Mouse (Mus musculus): ENCODE data around the gene Gm5431. TPM values are rescaled to one million over a fixed set of nuclear protein-coding genes. Genes with fewer than 3 reads are reported as not detected.

Gene Gm5431
- polyA plus RNA-seq, 1 experiment: not detected

GRCm38 (mm10) chr11:48844309-48844708, 57.7 kb downstream of the Gm5431 start:
- Histone ChIP-seq H3K27me3 (ENCODE audit: control insufficient read depth) (peaks cover 11% of the 10 kb centered on the region), H3K36me3 (ENCODE audit: control insufficient read depth) (no peaks in the 10 kb centered on the region), H3K9me3 (ENCODE audit: control insufficient read depth, low read length) (no peaks in the 10 kb centered on the region), H3K4me1 (ENCODE audit: control insufficient read depth) (no peaks in the 10 kb centered on the region), H3K4me3 (replicated peaks) (no peak overlapping the region)
- TF ChIP-seq GATA1 (IDR thresholded peaks at IDR 0.05; ENCODE audit: low read length) (no peak), TAL1 (IDR thresholded peaks at IDR 0.05; ENCODE audit: low read length) (no peak)

- Histone ChIP-seq H3K4me3 (replicated peaks) (no peak overlapping the region), H3K27me3 (ENCODE audit: control insufficient read depth) (peaks cover 10% of the 10 kb centered on the region), H3K9me3 (ENCODE audit: control insufficient read depth, low read length) (no peaks in the 10 kb centered on the region), H3K36me3 (ENCODE audit: control insufficient read depth) (no peaks in the 10 kb centered on the region), H3K4me1 (ENCODE audit: control insufficient read depth) (peaks cover 6% of the 10 kb centered on the region)
- no peak for TF ChIP-seq GATA1 (IDR thresholded peaks at IDR 0.05; ENCODE audit: low read length)
- TF ChIP-seq TAL1 (IDR thresholded peaks at IDR 0.05; ENCODE audit: low read length): no peak
Measured at GRCm38 (mm10) chr11:48843202-48843601, 58.8 kb downstream of the Gm5431 start.

- TF ChIP-seq GATA1 (IDR thresholded peaks at IDR 0.05; ENCODE audit: low read length) (no peak), TAL1 (IDR thresholded peaks at IDR 0.05; ENCODE audit: low read length) (no peak)
- Histone ChIP-seq H3K4me1 (ENCODE audit: control insufficient read depth) (peaks cover 14% of the 10 kb centered on the region), H3K9me3 (ENCODE audit: control insufficient read depth, low read length) (no peaks in the 10 kb centered on the region), H3K27me3 (ENCODE audit: control insufficient read depth) (peaks cover 18% of the 10 kb centered on the region), H3K36me3 (ENCODE audit: control insufficient read depth) (no peaks in the 10 kb centered on the region), H3K4me3 (replicated peaks) (no peak overlapping the region)
Measured at GRCm38 (mm10) chr11:48842378-48842792, 59.6 kb downstream of the Gm5431 start.

GRCm38 (mm10) chr11:48841213-48841612, 60.8 kb downstream of the Gm5431 start:
- Histone ChIP-seq H3K36me3 (ENCODE audit: control insufficient read depth) (no peaks in the 10 kb centered on the region), H3K9me3 (ENCODE audit: control insufficient read depth, low read length) (no peaks in the 10 kb centered on the region), H3K27me3 (ENCODE audit: control insufficient read depth) (peaks cover 30% of the 10 kb centered on the region), H3K4me1 (ENCODE audit: control insufficient read depth) (peaks cover 21% of the 10 kb centered on the region), H3K4me3 (replicated peaks) (no peak overlapping the region)
- TF ChIP-seq TAL1 (IDR thresholded peaks at IDR 0.05; ENCODE audit: low read length) (no peak), GATA1 (IDR thresholded peaks at IDR 0.05; ENCODE audit: low read length) (no peak)

- no peaks in the 10 kb centered on the region for H3K9me3 ChIP-seq (ENCODE audit: control insufficient read depth, low read length)
- H3K36me3 ChIP-seq (ENCODE audit: control insufficient read depth): no peaks in the 10 kb centered on the region
- no peak overlapping the region for H3K4me3 ChIP-seq (replicated peaks)
- TF ChIP-seq GATA1 (IDR thresholded peaks at IDR 0.05; ENCODE audit: low read length) (no peak), TAL1 (IDR thresholded peaks at IDR 0.05; ENCODE audit: low read length) (no peak)
- H3K27me3 ChIP-seq (ENCODE audit: control insufficient read depth): peaks cover 33% of the 10 kb centered on the region
- H3K4me1 ChIP-seq (ENCODE audit: control insufficient read depth): peaks cover 21% of the 10 kb centered on the region
Measured at GRCm38 (mm10) chr11:48840805-48841204, 61.2 kb downstream of the Gm5431 start.

GRCm38 (mm10) chr11:48838879-48839680, 62.9 kb downstream of the Gm5431 start:
- peaks cover 37% of the 10 kb centered on the region for H3K27me3 ChIP-seq (ENCODE audit: control insufficient read depth)
- H3K9me3 ChIP-seq (ENCODE audit: control insufficient read depth, low read length): no peaks in the 10 kb centered on the region
- TF ChIP-seq GATA1 (IDR thresholded peaks at IDR 0.05; ENCODE audit: low read length) (no peak), TAL1 (IDR thresholded peaks at IDR 0.05; ENCODE audit: low read length) (no peak)
- no peak overlapping the region for H3K4me3 ChIP-seq (replicated peaks)
- H3K4me1 ChIP-seq (ENCODE audit: control insufficient read depth): peaks cover 29% of the 10 kb centered on the region
- H3K36me3 ChIP-seq (ENCODE audit: control insufficient read depth): no peaks in the 10 kb centered on the region

- Histone ChIP-seq H3K27me3 (ENCODE audit: control insufficient read depth) (peaks cover 37% of the 10 kb centered on the region), H3K9me3 (ENCODE audit: control insufficient read depth, low read length) (no peaks in the 10 kb centered on the region), H3K4me3 (replicated peaks) (peak overlapping the region; percentile 70), H3K36me3 (ENCODE audit: control insufficient read depth) (no peaks in the 10 kb centered on the region), H3K4me1 (ENCODE audit: control insufficient read depth) (peaks cover 36% of the 10 kb centered on the region)
- TF ChIP-seq TAL1 (IDR thresholded peaks at IDR 0.05; ENCODE audit: low read length) (no peak), GATA1 (IDR thresholded peaks at IDR 0.05; ENCODE audit: low read length) (no peak)
Measured at GRCm38 (mm10) chr11:48838181-48838797, 63.7 kb downstream of the Gm5431 start.

Other genes with a start within 250 kb of the Gm5431 start
- gene Rack1, start 101.9 kb downstream of the Gm5431 start, polyA plus RNA-seq (2012): 101 and 348 TPM in 2 replicates
- gene Trim41, start 84.9 kb downstream of the Gm5431 start, polyA plus RNA-seq (2012): 2.6 and 3.9 TPM in 2 replicates
- gene Trim7, start 76.1 kb downstream of the Gm5431 start, polyA plus RNA-seq (2012): not detected in 2 replicates
- gene Gm12184, start 75.6 kb downstream of the Gm5431 start, polyA plus RNA-seq (2012): 4.5 and 4.6 TPM in 2 replicates
- gene Irgm1, start 30.5 kb downstream of the Gm5431 start, polyA plus RNA-seq (2012): 0.11 TPM in 1 of 2 replicates, not detected in the other
- 0.08 and 0.19 TPM in 2 replicates for gene Psme2b, start 44.0 kb upstream of the Gm5431 start, polyA plus RNA-seq (2012)
- gene Olfr56, start 76.7 kb upstream of the Gm5431 start, polyA plus RNA-seq (2012): 0.02 TPM in 1 of 2 replicates, not detected in the other
- not detected in 2 replicates for gene 9930111J21Rik1, start 77.2 kb upstream of the Gm5431 start, polyA plus RNA-seq (2012)
- gene Gm12185, start 90.0 kb upstream of the Gm5431 start, polyA plus RNA-seq (2012): not detected in 2 replicates
- not detected in 2 replicates for gene Tgtp1, start 92.0 kb upstream of the Gm5431 start, polyA plus RNA-seq (2012)
- 0.02 TPM in 1 of 2 replicates, not detected in the other for gene 9930111J21Rik2, start 149.0 kb upstream of the Gm5431 start, polyA plus RNA-seq (2012)
- gene Tgtp2, start 162.0 kb upstream of the Gm5431 start, polyA plus RNA-seq (2012): not detected in 2 replicates
- gene Ifi47, start 174.4 kb upstream of the Gm5431 start, polyA plus RNA-seq (2012): not detected in 2 replicates
- not detected in 2 replicates for gene Olfr1396, start 212.7 kb upstream of the Gm5431 start, polyA plus RNA-seq (2012)
- not detected in 2 replicates for gene Olfr1395, start 240.1 kb upstream of the Gm5431 start, polyA plus RNA-seq (2012)